In the genomic region with DNA sequence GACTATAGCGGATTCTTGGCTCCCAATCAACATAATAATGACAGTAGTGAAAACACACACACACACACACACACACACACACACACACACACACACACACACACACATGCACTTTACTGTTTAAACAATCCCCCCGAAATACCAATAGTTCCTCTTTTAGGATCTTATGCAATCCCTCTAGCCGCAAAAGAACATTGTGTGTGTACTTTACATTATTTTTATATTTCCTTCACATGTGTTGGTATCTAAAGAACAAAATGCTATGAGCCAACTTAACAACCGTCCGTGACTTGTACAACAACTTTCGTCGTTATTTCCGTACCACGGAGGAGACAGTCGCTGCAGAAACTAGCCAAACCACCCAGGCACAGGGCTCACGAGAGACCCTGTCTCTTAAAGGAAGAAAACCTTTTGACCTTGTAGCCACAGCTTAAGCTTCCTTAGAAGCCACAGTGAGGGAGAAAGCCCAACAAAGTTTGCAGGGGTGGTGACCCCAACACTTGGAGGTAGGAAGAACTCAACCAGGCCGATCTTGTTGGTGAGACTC, we compare ENCODE assay signal across 27 mouse cellular contexts. TPM values are rescaled to one million over a fixed set of nuclear protein-coding genes. Genes with fewer than 3 reads are reported as not detected.
DNase-seq lines count a peak whose midpoint lies in the region; ATAC-seq lines count a peak whose summit lies in the region.
"Had no signal": no experiment of that assay in that cellular context is flagged by ENCODE, and none has a peak within 500 bp of the region (broad histone marks: within the 10 kb centered on the region; RNA-seq: fewer than 3 reads in every experiment).

No protein-coding gene starts in this region.

- H3K27ac ChIP-seq in heart, embryonic 10.5 days, result no peak overlapping the region
- H3K27ac ChIP-seq: embryonic facial prominence, embryonic 13.5 days; forebrain, embryonic 12.5 days; heart, embryonic 13.5 days; hindbrain, embryonic 12.5 days; limb, embryonic 10.5 days; macrophage had no signal

- H3K9me3 ChIP-seq in heart, embryonic 10.5 days, result no peaks in the 10 kb centered on the region
- H3K9me3 ChIP-seq: forebrain, embryonic 12.5 days; heart, embryonic 13.5 days; hindbrain, embryonic 12.5 days; limb, embryonic 10.5 days had no signal

- 85% methylated on average over 12 of the region's 12 CpGs for WGBS in heart, embryonic 10.5 days

- peaks cover 5% of the 10 kb centered on the region; the same call in 1 of the 2 replicates for H3K27me3 ChIP-seq in heart, embryonic 10.5 days (ENCODE audit: insufficient read depth, poor library complexity, severe bottlenecking)
- H3K27me3 ChIP-seq: Patski had no signal

- ATAC-seq in monocyte, adult 5-6 weeks (replicated peaks; ENCODE audit: insufficient number of reproducible peaks, low FRiP score, low TSS enrichment, poor library complexity, severe bottlenecking), result peak; percentile 52
- ATAC-seq: intestine, postnatal 0 days; Patski had no signal

- no peak overlapping the region for H3K4me3 ChIP-seq in heart, embryonic 10.5 days
- H3K4me3 ChIP-seq: embryonic facial prominence, embryonic 13.5 days; erythroblast, embryonic 14.5 days; forebrain, embryonic 12.5 days; heart, embryonic 13.5 days; hindbrain, embryonic 12.5 days; limb, embryonic 10.5 days had no signal

- no peaks in the 10 kb centered on the region for H3K4me1 ChIP-seq in heart, embryonic 10.5 days
- H3K4me1 ChIP-seq: embryonic facial prominence, embryonic 13.5 days; forebrain, embryonic 12.5 days; heart, embryonic 13.5 days; hindbrain, embryonic 12.5 days; limb, embryonic 10.5 days had no signal

- H3K36me3 ChIP-seq in heart, embryonic 10.5 days, result no peaks in the 10 kb centered on the region
- H3K36me3 ChIP-seq: embryonic facial prominence, embryonic 13.5 days; forebrain, embryonic 12.5 days; G1E; heart, embryonic 13.5 days; hindbrain, embryonic 12.5 days; limb, embryonic 10.5 days had no signal

- DNase-seq in heart, adult 11 months, result peak; percentile 78
- DNase-seq in heart, embryonic 10.5 days (ENCODE audit: low spot score), result no peak
- DNase-seq in lung, postnatal 36 days, result peak; percentile 7
- no peak for DNase-seq in lung, postnatal 4 days
- DNase-seq in c-Kit-positive CD71-negative TER-119-negative erythroid progenitor cells, embryonic 14.5 days (ENCODE audit: low read depth), result peak; percentile 58
- DNase-seq in cerebellum, postnatal 25 days, result no peak
- DNase-seq in kidney, postnatal 4 days, result no peak
- DNase-seq: adrenal gland, adult 2 months; cerebellum, adult 9-10 months; heart, postnatal 14 days; kidney, postnatal 25 days; liver; spleen, adult 18-20 months; thymus, postnatal 36 days had no signal

RNA-seq across cellular contexts. Expression of a gene that starts 7.5 kb away (rescaled TPM):
- 0.04 TPM in 1 of 2 replicates, not detected in the other for polyA plus RNA-seq in heart, embryonic 10.5 days (2016; fragmentation: Nextera tagmentation; extraction: Ambion mirVana)
- 1.7 to 3.9 TPM (median 3.2 TPM) in 3 replicates for total RNA-seq in monocyte, adult 5-6 weeks (2017)
- total RNA-seq: gastrocnemius, adult 8-10 months had no signal
- polyA plus RNA-seq: G1E; kidney, embryonic 14.5 days had no signal

RNA-seq across cellular contexts. Expression of a gene that starts 37.2 kb away (rescaled TPM):
- 31.6 and 38.8 TPM in 2 replicates for polyA plus RNA-seq in heart, embryonic 10.5 days (2016; fragmentation: Nextera tagmentation; extraction: Ambion mirVana)
- total RNA-seq in monocyte, adult 5-6 weeks (2017), result 167 to 270 TPM (median 183 TPM) in 3 replicates

Comparison
In these comparisons a context has a peak if more than half of its experiments do, and no peak if none do; other contexts are left out.
1. DNase-seq: peak in heart, adult 11 months (single experiment), lung, postnatal 36 days (single experiment) and c-Kit-positive CD71-negative TER-119-negative erythroid progenitor cells, embryonic 14.5 days (single experiment); none in heart, embryonic 10.5 days (single experiment), lung, postnatal 4 days (0 of 2), cerebellum, postnatal 25 days (0 of 2) and kidney, postnatal 4 days (0 of 2).